Mouse (Mus musculus) embryonic facial prominence, embryonic 12.5 days (tissue): Measurements from ENCODE around the gene Lrrc7. TPM values are rescaled to one million over a fixed set of nuclear protein-coding genes. Genes with fewer than 3 reads are reported as not detected.

ENCODE experiments used
- ATAC-seq: fragments of 200-750 bp; cut with Nextera tagmentation; 2 replicates; pipeline ENCODE4 v1.8.0; 2017; ENCODE audit not compliant: insufficient number of reproducible peaks, insufficient read depth, low FRiP score, low TSS enrichment
- H3K27ac ChIP-seq: fragments of 300-500 bp; sonication (generic); 2 replicates; pipeline ENCODE4 v1.5.1; 2016; ENCODE audit warnings: mild to moderate bottlenecking
- H3K27me3 ChIP-seq: fragments of 300-500 bp; sonication (generic); 2 replicates; pipeline ENCODE4 v1.6.1; 2016; ENCODE audit warnings: mild to moderate bottlenecking, moderate library complexity
- H3K36me3 ChIP-seq: fragments of 300-500 bp; sonication (generic); 2 replicates; pipeline ENCODE4 v1.6.1; 2016; ENCODE audit warnings: mild to moderate bottlenecking
- H3K4me1 ChIP-seq: fragments of 300-500 bp; sonication (generic); 2 replicates; pipeline ENCODE4 v1.6.1; 2016
- H3K4me2 ChIP-seq: fragments of 300-500 bp; sonication (generic); replicated peaks from 2 replicates; pipeline ENCODE4 v1.6.1; 2016; ENCODE audit warnings: mild to moderate bottlenecking, moderate library complexity
- H3K4me3 ChIP-seq: fragments of 300-500 bp; sonication (generic); 2 replicates; pipeline ENCODE4 v1.5.1; 2016; ENCODE audit warnings: mild to moderate bottlenecking
- H3K9ac ChIP-seq: fragments of 300-500 bp; sonication (generic); 2 replicates; pipeline ENCODE4 v1.6.1; 2016; ENCODE audit warnings: mild to moderate bottlenecking, moderate library complexity
- H3K9me3 ChIP-seq: fragments of 300-500 bp; sonication (generic); 2 replicates; pipeline ENCODE4 v1.6.1; 2016; ENCODE audit warnings: mild to moderate bottlenecking, moderate library complexity
- WGBS: fragments of 180-500 bp; shearing (Covaris S2); methylation state at CpG from one replicate; pipeline ENCODE4 v1.1.7; 2016; 5-methylcytosine and 5-hydroxymethylcytosine counted together
- polyA plus RNA-seq: library from polyadenylated mRNA; unstranded; fragments of >200 nt; fragmentation: Nextera tagmentation; extraction: Ambion mirVana; gene quantifications from 2 replicates; pipeline ENCODE4 v1.2.1, GENCODE M21; 2016

The Lrrc7 gene
- polyA plus RNA-seq, 1 experiment from 2014 or later, result 2.3 TPM

GRCm38 (mm10) chr3:158247672-158248071 is 314.3 kb downstream of the Lrrc7 start:
- 86% methylated on average over 1 of the region's 1 CpGs for WGBS
- ATAC-seq, result no peak
- Histone ChIP-seq H3K4me2 (no peak overlapping the region), H3K27ac (no peak overlapping the region), H3K4me3 (no peak overlapping the region), H3K9me3 (no peaks in the 10 kb centered on the region), H3K9ac (no peak overlapping the region), H3K36me3 (no peaks in the 10 kb centered on the region), H3K4me1 (no peaks in the 10 kb centered on the region), H3K27me3 (no peaks in the 10 kb centered on the region)

GRCm38 (mm10) chr3:158210657-158211056 is 351.4 kb downstream of the Lrrc7 start:
- ATAC-seq, result no peak

GRCm38 (mm10) chr3:158210026-158210425 is 352.0 kb downstream of the Lrrc7 start:
- no peak overlapping the region for H3K9ac ChIP-seq
- no peak overlapping the region for H3K4me3 ChIP-seq
- H3K27ac ChIP-seq, result no peak overlapping the region
- H3K27me3 ChIP-seq, result no peaks in the 10 kb centered on the region
- H3K9me3 ChIP-seq, result no peaks in the 10 kb centered on the region
- no peak for ATAC-seq
- WGBS, result 7% methylated on average over 2 of the region's 2 CpGs
- no peaks in the 10 kb centered on the region for H3K36me3 ChIP-seq
- no peaks in the 10 kb centered on the region for H3K4me1 ChIP-seq
- no peak overlapping the region for H3K4me2 ChIP-seq

More at GRCm38 (mm10) chr3:158210657-158211056, 351.4 kb downstream of the Lrrc7 start:
- Histone ChIP-seq H3K9ac (no peak overlapping the region), H3K27ac (no peak overlapping the region), H3K36me3 (no peaks in the 10 kb centered on the region), H3K27me3 (no peaks in the 10 kb centered on the region), H3K4me3 (no peak overlapping the region), H3K4me2 (no peak overlapping the region), H3K4me1 (no peaks in the 10 kb centered on the region), H3K9me3 (no peaks in the 10 kb centered on the region)
- 70% methylated on average over 2 of the region's 2 CpGs for WGBS

GRCm38 (mm10) chr3:158207840-158208239 is 354.2 kb downstream of the Lrrc7 start:
- no peaks in the 10 kb centered on the region for H3K27me3 ChIP-seq
- no peaks in the 10 kb centered on the region for H3K4me1 ChIP-seq
- ATAC-seq, result no peak
- no peak overlapping the region for H3K27ac ChIP-seq
- H3K4me3 ChIP-seq, result no peak overlapping the region
- H3K9me3 ChIP-seq, result no peaks in the 10 kb centered on the region
- no peak overlapping the region for H3K9ac ChIP-seq
- WGBS, result 63% methylated on average over 2 of the region's 2 CpGs
- H3K36me3 ChIP-seq, result no peaks in the 10 kb centered on the region
- H3K4me2 ChIP-seq, result no peak overlapping the region

- no peaks in the 10 kb centered on the region for H3K27me3 ChIP-seq
- 91% methylated on average over 3 of the region's 3 CpGs for WGBS
- no peak overlapping the region for H3K9ac ChIP-seq
- no peaks in the 10 kb centered on the region for H3K9me3 ChIP-seq
- no peak overlapping the region for H3K4me2 ChIP-seq
- no peak overlapping the region for H3K27ac ChIP-seq
- no peaks in the 10 kb centered on the region for H3K36me3 ChIP-seq
- no peaks in the 10 kb centered on the region for H3K4me1 ChIP-seq
- no peak overlapping the region for H3K4me3 ChIP-seq
- ATAC-seq, result no peak
Measured at GRCm38 (mm10) chr3:158202776-158203175, 359.2 kb downstream of the Lrrc7 start.

- Histone ChIP-seq H3K36me3 (no peaks in the 10 kb centered on the region), H3K4me2 (no peak overlapping the region), H3K4me3 (no peak overlapping the region), H3K27me3 (no peaks in the 10 kb centered on the region), H3K9ac (no peak overlapping the region), H3K4me1 (no peaks in the 10 kb centered on the region), H3K27ac (no peak overlapping the region), H3K9me3 (no peaks in the 10 kb centered on the region)
- ATAC-seq, result no peak
Measured at GRCm38 (mm10) chr3:158195426-158195825, 366.6 kb downstream of the Lrrc7 start.

GRCm38 (mm10) chr3:158193229-158193628 is 368.8 kb downstream of the Lrrc7 start:
- ATAC-seq, result no peak
- WGBS, result 59% methylated on average over 1 of the region's 1 CpGs
- no peak overlapping the region for H3K4me2 ChIP-seq

GRCm38 (mm10) chr3:158174880-158175735 is 386.9 kb downstream of the Lrrc7 start:
- WGBS, result 77% methylated on average over 10 of the region's 10 CpGs
- no peak overlapping the region for H3K4me2 ChIP-seq
- no peaks in the 10 kb centered on the region for H3K36me3 ChIP-seq
- ATAC-seq, result no peak
- H3K9ac ChIP-seq, result no peak overlapping the region
- H3K27me3 ChIP-seq, result no peaks in the 10 kb centered on the region
- no peaks in the 10 kb centered on the region for H3K4me1 ChIP-seq
- no peak overlapping the region for H3K4me3 ChIP-seq
- H3K9me3 ChIP-seq, result no peaks in the 10 kb centered on the region
- H3K27ac ChIP-seq, result no peak overlapping the region

More at GRCm38 (mm10) chr3:158193229-158193628, 368.8 kb downstream of the Lrrc7 start:
- H3K4me1 ChIP-seq, result no peaks in the 10 kb centered on the region
- H3K4me3 ChIP-seq, result no peak overlapping the region
- H3K27ac ChIP-seq, result no peak overlapping the region
- no peaks in the 10 kb centered on the region for H3K36me3 ChIP-seq
- H3K9me3 ChIP-seq, result no peaks in the 10 kb centered on the region
- no peaks in the 10 kb centered on the region for H3K27me3 ChIP-seq
- no peak overlapping the region for H3K9ac ChIP-seq

- ATAC-seq, result no peak
- H3K9ac ChIP-seq, result no peak overlapping the region
- 97% methylated on average over 8 of the region's 8 CpGs for WGBS
- H3K27me3 ChIP-seq, result no peaks in the 10 kb centered on the region
- no peaks in the 10 kb centered on the region for H3K9me3 ChIP-seq
- H3K27ac ChIP-seq, result no peak overlapping the region
- no peak overlapping the region for H3K4me2 ChIP-seq
- H3K36me3 ChIP-seq, result no peaks in the 10 kb centered on the region
- no peak overlapping the region for H3K4me3 ChIP-seq
- no peaks in the 10 kb centered on the region for H3K4me1 ChIP-seq
Measured at GRCm38 (mm10) chr3:158169180-158169579, 392.8 kb downstream of the Lrrc7 start.

- H3K4me2 ChIP-seq, result no peak overlapping the region
- no peak for ATAC-seq
- no peaks in the 10 kb centered on the region for H3K36me3 ChIP-seq
- H3K27me3 ChIP-seq, result no peaks in the 10 kb centered on the region
- H3K4me3 ChIP-seq, result no peak overlapping the region
- H3K4me1 ChIP-seq, result no peaks in the 10 kb centered on the region
- 85% methylated on average over 4 of the region's 4 CpGs for WGBS
- H3K27ac ChIP-seq, result no peak overlapping the region
- no peaks in the 10 kb centered on the region for H3K9me3 ChIP-seq
- H3K9ac ChIP-seq, result no peak overlapping the region
Measured at GRCm38 (mm10) chr3:158168454-158168853, 393.6 kb downstream of the Lrrc7 start.

- no peak overlapping the region for H3K9ac ChIP-seq
- H3K27ac ChIP-seq, result no peak overlapping the region
- no peak for ATAC-seq
- no peaks in the 10 kb centered on the region for H3K9me3 ChIP-seq
- H3K4me2 ChIP-seq, result no peak overlapping the region
- no peak overlapping the region for H3K4me3 ChIP-seq
- no peaks in the 10 kb centered on the region for H3K4me1 ChIP-seq
- no peaks in the 10 kb centered on the region for H3K27me3 ChIP-seq
- H3K36me3 ChIP-seq, result no peaks in the 10 kb centered on the region
Measured at GRCm38 (mm10) chr3:158165004-158165403, 397.0 kb downstream of the Lrrc7 start.

- H3K4me2 ChIP-seq, result no peak overlapping the region
- no peaks in the 10 kb centered on the region for H3K4me1 ChIP-seq
- H3K27ac ChIP-seq, result no peak overlapping the region
- no peak overlapping the region for H3K9ac ChIP-seq
- no peak for ATAC-seq
- no peaks in the 10 kb centered on the region for H3K9me3 ChIP-seq
- 79% methylated on average over 5 of the region's 5 CpGs for WGBS
- no peaks in the 10 kb centered on the region for H3K27me3 ChIP-seq
- H3K36me3 ChIP-seq, result no peaks in the 10 kb centered on the region
- H3K4me3 ChIP-seq, result no peak overlapping the region
Measured at GRCm38 (mm10) chr3:158164452-158164851, 397.6 kb downstream of the Lrrc7 start.
